Mouse (Mus musculus) embryonic fibroblast, embryonic 13.5 days (primary cell): ENCODE results near the gene Cdk1. TPM values are rescaled to one million over a fixed set of nuclear protein-coding genes. Genes with fewer than 3 reads are reported as not detected.

ENCODE experiments used
- H3K27ac ChIP-seq: 2 replicates; pipeline ENCODE4 v1.5.1; 2012; ENCODE audit warnings: low read length, control low read depth, inconsistent platforms; ENCODE audit not compliant: insufficient read depth
- H3K4me1 ChIP-seq: 2 replicates; pipeline ENCODE4 v1.6.1; 2011; ENCODE audit warnings: low read length; ENCODE audit not compliant: control insufficient read depth, insufficient read depth
- H3K4me3 ChIP-seq: 2 replicates; pipeline ENCODE4 v1.5.1; 2011; ENCODE audit warnings: mild to moderate bottlenecking, control low read depth, low read length; ENCODE audit not compliant: insufficient read depth
- CTCF ChIP-seq: IDR thresholded peaks from 2 replicates; pipeline ENCODE4 v1.5.1; 2011; ENCODE audit warnings: mild to moderate bottlenecking, control low read depth, low read length, moderate library complexity, borderline replicate concordance; ENCODE audit not compliant: insufficient read depth
- POLR2A ChIP-seq: IDR thresholded peaks from 2 replicates; pipeline ENCODE4 v1.6.1; 2011; ENCODE audit warnings: low read depth, mild to moderate bottlenecking, control low read depth, low read length, moderate library complexity
- polyA plus RNA-seq: library from polyadenylated mRNA; stranded (reverse); fragments of >200 nt; gene quantifications from 2 replicates; pipeline ENCODE4 v1.2.4, GENCODE M21; 2011; ENCODE audit warnings: low read depth; ENCODE audit not compliant: missing spikeins, insufficient read length

The Cdk1 gene
- polyA plus RNA-seq, 1 experiment = 200 TPM

DNA sequence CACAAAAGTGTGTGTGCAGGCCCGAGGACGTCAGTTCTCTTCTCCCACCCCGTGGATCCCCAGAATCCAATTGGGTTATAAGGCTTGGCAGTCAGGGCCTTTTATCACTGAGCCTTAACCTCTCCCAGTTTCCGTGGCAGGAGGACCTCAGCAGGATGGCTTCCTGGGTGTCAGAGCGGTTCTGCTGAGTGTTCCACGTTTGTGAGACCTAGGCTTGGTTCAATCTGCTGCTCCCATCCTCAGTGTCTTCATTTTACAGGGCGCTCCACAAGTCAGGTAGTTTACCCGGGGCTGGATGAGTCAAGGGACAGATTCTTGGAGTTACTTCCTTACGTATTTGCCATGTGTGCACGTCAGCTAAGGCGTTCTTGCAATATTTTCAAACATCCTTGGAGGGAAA is 19.5 kb downstream of the Cdk1 start:
- H3K4me3 ChIP-seq = no peak overlapping the region
- H3K27ac ChIP-seq = no peak overlapping the region
- H3K4me1 ChIP-seq = no peaks in the 10 kb centered on the region
- TF ChIP-seq POLR2A = no peak
- no peak for TF ChIP-seq CTCF

DNA sequence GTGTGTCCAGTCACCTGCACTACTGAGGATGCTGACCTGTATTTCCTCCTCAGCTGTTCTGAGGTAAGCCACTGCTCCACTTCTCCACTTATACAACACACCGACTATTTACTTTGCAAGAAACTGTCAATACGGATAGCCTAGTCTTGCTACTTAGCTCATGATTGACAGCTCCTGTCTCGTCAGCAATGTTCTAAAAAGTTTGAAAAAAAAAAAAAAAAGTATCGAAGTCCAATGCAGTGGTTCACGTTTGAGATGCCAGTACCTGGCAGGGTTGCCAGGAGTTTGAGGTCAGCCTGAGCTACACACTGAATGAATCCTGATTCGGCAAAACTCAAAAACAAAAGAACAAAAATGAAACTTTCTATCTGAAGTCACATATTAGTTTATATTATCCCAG is 21.5 kb downstream of the Cdk1 start:
- H3K27ac ChIP-seq = no peak overlapping the region
- H3K4me3 ChIP-seq = no peak overlapping the region
- TF ChIP-seq CTCF (no peak), POLR2A (no peak)
- no peaks in the 10 kb centered on the region for H3K4me1 ChIP-seq

DNA sequence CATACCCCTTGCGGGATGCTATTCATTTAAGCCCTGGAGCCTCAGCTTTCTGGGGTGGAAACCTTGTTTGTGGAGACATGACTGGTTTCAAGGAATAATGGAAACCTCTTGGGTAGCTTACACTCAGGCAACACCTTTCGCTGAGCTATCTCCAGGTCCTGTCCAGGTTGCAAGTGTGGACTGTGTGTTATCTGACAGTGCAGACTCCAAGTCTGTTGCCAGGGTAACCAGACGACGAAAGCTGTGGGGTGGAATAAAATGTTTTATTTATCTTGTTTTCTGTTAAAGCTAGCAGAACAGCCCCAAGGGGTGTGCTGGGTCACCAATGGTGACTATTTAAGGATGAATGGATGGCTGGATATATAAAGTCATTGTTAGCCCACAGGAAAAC is 24.1 kb downstream of the Cdk1 start:
- TF ChIP-seq POLR2A (no peak), CTCF (no peak)
- H3K27ac ChIP-seq = no peak overlapping the region
- no peak overlapping the region for H3K4me3 ChIP-seq
- no peaks in the 10 kb centered on the region for H3K4me1 ChIP-seq

DNA sequence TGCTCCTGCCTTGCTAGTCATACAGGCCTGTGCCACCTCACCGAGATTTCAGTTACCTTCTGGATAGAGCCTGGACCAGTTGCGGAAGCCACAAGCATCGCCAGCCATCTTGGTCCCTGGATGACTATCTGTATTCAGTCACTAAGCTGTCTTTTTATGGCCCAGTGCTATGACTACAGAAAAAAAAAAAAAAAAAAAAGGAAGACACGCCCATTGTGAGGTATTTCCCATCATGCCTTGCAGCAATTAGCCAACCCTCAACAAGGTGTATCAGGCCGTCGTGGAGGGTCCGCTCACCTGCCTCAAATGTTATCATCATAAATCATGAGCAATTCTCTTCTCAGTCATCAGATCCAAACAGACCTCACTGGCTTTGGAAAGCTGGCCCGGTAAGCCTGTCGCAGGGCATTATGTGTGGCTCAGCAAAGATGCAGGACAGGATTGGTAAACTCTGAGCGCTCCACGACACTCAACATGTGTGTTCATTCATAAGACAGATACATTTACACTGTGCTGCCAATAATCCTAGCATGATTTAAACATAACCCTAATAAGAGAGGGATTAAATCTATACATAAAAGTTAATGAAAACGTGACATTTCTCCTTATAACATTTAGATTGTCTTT is 24.6 kb downstream of the Cdk1 start:
- no peak overlapping the region for H3K27ac ChIP-seq
- TF ChIP-seq POLR2A (no peak), CTCF (no peak)
- no peaks in the 10 kb centered on the region for H3K4me1 ChIP-seq
- no peak overlapping the region for H3K4me3 ChIP-seq

DNA sequence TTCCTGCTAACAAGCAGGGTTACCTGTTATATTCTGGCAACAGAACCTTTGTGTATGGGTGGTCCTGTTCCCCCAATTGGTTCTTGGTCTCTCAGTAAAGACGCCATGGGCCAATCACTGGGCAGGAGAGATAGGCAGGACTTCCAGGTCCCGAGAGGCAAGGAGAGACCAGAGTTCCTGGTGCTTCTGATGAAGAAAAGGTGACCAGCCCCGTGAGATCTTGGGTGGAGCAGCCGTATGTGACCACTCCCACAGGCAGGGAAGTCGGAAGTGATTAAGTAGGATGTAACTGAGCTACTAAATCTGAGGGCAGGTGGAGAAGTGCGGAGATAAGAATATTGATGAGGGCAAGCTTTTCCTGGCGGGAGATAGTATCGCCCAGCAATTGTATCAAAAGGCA is 25.4 kb downstream of the Cdk1 start:
- TF ChIP-seq POLR2A = no peak
- no peak for TF ChIP-seq CTCF
- no peak overlapping the region for H3K4me3 ChIP-seq
- H3K4me1 ChIP-seq = no peaks in the 10 kb centered on the region
- H3K27ac ChIP-seq = no peak overlapping the region

DNA sequence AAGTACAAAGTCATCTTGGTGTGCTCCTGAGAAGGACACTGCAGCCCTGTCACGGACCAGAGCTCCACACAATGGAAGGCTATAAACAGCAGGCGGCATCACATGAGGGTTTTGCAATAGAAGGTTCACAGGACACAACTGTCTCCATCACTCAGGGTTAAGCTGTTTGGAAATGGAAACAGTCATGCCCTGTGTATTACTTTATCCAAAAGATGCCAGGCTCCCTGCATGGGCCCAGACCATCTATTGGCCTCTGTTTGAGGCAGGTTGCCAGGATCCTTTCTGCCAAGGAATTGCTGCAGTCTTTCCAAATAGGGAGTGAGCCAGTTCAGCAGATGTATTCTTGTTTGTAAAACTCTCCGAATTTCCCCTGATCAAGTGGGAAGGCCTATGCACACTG is 26.3 kb downstream of the Cdk1 start:
- Histone ChIP-seq H3K27ac (no peak overlapping the region), H3K4me1 (no peaks in the 10 kb centered on the region), H3K4me3 (no peak overlapping the region)
- TF ChIP-seq CTCF (no peak), POLR2A (no peak)

- no peak overlapping the region for H3K4me3 ChIP-seq
- H3K27ac ChIP-seq = no peak overlapping the region
- TF ChIP-seq POLR2A (no peak), CTCF (no peak)
- H3K4me1 ChIP-seq = no peaks in the 10 kb centered on the region
These were observed 27.9 kb downstream of the Cdk1 start for GRCm38 (mm10) chr10:69324816-69325215.

- H3K27ac ChIP-seq = no peak overlapping the region
- H3K4me1 ChIP-seq = no peaks in the 10 kb centered on the region
- no peak overlapping the region for H3K4me3 ChIP-seq
- no peak for TF ChIP-seq CTCF
- TF ChIP-seq POLR2A = no peak
These were observed 28.8 kb downstream of the Cdk1 start for GRCm38 (mm10) chr10:69323986-69324385.

- H3K4me1 ChIP-seq = no peaks in the 10 kb centered on the region
- TF ChIP-seq POLR2A (no peak), CTCF (no peak)
- no peak overlapping the region for H3K4me3 ChIP-seq
- H3K27ac ChIP-seq = no peak overlapping the region
These were observed 31.2 kb downstream of the Cdk1 start for GRCm38 (mm10) chr10:69321519-69322035.

- no peak overlapping the region; the same call in 1 of the 2 replicates for H3K27ac ChIP-seq
- no peaks in the 10 kb centered on the region for H3K4me1 ChIP-seq
- TF ChIP-seq POLR2A = no peak
- TF ChIP-seq CTCF = peak; percentile 92
- no peak overlapping the region for H3K4me3 ChIP-seq
These were observed 31.8 kb downstream of the Cdk1 start for GRCm38 (mm10) chr10:69320667-69321518.
